Mouse (Mus musculus): ENCODE measurements at regions not wholly inside any gene's neighbourhood (a gene's known extent, or its start where the extent isn't known, plus 50 kb on each side); places are given as distances from the start of the nearest gene placed in this dataset.

DNA sequence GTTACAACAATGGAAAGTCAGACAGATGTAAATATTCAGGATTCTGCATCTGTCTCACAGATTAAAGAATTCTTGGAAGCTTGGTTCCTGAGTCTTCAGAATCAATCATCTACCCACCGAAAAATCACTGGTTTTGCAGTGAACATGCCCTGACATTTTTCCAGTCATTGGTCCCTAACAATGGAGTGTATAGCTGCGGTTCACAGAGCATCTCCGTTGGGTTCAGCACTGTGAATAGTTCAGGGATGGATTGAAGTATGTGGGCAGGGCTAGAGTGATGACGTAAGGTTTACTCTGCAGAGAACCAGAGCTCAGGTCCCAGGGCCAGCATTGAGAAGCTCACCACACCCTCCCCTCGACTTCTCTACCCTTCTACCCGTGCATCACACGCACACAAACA, 56.5 kb upstream of the Ipo5 start:
- DNase-seq, result no peak
- intact Hi-C loops (cut with DNase I), result no loop called here

DNA sequence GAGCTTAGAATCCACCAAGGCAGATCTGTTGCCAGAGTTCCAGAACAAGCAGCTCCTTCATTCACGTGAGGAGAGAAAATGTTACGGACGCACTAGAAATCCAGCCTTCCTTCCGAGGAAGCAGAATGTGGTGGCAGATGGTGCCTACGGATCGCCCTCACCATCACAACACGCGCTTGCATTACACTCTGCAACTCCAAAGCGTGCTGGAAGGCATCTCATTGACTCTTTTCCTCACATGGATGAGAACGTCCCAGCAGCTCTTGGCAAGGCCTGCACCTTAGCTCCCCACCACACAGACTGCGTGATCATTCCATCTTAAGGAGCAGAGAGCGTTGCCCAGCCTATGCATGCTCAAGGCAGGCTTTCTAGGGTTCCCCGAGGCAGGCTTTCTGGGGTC, 55.8 kb upstream of the Ipo5 start:
- intact Hi-C loops (cut with DNase I), result no loop called here
- no peak for DNase-seq

Data from left cerebral cortex, postnatal 4 days (tissue).